In the genomic region with DNA sequence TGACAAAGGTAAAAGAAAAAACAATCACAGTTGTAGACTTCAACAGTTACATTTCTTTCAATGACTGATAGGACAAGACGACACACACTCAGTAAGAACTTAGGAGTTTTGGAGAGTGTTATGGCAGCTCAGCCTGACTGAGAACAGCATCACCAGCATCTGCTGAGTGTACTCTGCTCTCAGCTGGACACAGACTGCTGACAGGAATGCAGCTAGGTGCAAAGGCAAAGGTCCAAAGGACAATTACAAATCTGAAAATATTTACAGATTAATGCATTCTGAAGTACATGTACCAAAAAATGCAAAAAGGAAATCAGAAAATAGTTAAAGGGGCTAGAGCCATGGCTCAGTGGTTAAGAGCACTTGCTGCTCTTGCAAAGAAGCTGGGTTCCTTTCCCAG, we compare ENCODE assay signal across 27 mouse cellular contexts. TPM values are rescaled to one million over a fixed set of nuclear protein-coding genes. Genes with fewer than 3 reads are reported as not detected.
"Had no signal": no experiment of that assay in that cellular context is flagged by ENCODE, and none has a peak within 500 bp of the region (broad histone marks: within the 10 kb centered on the region; RNA-seq: fewer than 3 reads in every experiment).

No protein-coding gene starts in this region.

- H3K4me2 ChIP-seq: heart, embryonic 12.5 days; hindbrain, embryonic 12.5 days; hindbrain, embryonic 14.5 days; intestine, embryonic 15.5 days; limb, embryonic 12.5 days; liver, embryonic 13.5 days; liver, embryonic 15.5 days had no signal

- H3K27me3 ChIP-seq: heart, embryonic 12.5 days; hindbrain, embryonic 12.5 days; intestine, embryonic 15.5 days; limb, embryonic 12.5 days; liver, embryonic 13.5 days; liver, embryonic 15.5 days had no signal

- H3K4me3 ChIP-seq: gastrocnemius, adult 2 months; heart, embryonic 10.5 days; heart, embryonic 12.5 days; hindbrain, embryonic 10.5 days; hindbrain, embryonic 12.5 days; intestine, embryonic 15.5 days; layer of hippocampus, adult 2 months; left cerebral cortex, adult 2 months; limb, embryonic 10.5 days; limb, embryonic 12.5 days; liver, embryonic 13.5 days; liver, embryonic 15.5 days had no signal

- DNase-seq: gastrocnemius, adult 2 months; gastrocnemius, postnatal 10 days; gastrocnemius, postnatal 25 days; heart, adult 18-20 months; heart, postnatal 10 days; heart, postnatal 4 days; kidney, postnatal 10 days; kidney, postnatal 4 days; liver, embryonic 13.5 days had no signal

- ATAC-seq: forebrain, embryonic 16.5 days; hindbrain, embryonic 16.5 days; inflammation-experienced regulatory T-cells, adult 6 months; intestine, embryonic 15.5 days; intestine, postnatal 0 days had no signal

- H3K9ac ChIP-seq: heart, embryonic 12.5 days; hindbrain, embryonic 12.5 days; hindbrain, embryonic 14.5 days; intestine, embryonic 15.5 days; limb, embryonic 12.5 days; liver, embryonic 13.5 days; liver, embryonic 15.5 days had no signal

- H3K9me3 ChIP-seq: heart, embryonic 10.5 days; heart, embryonic 12.5 days; hindbrain, embryonic 10.5 days; hindbrain, embryonic 12.5 days; intestine, embryonic 15.5 days; limb, embryonic 10.5 days; limb, embryonic 12.5 days; liver, embryonic 13.5 days; liver, embryonic 15.5 days had no signal

- H3K4me1 ChIP-seq: hindbrain, embryonic 10.5 days; hindbrain, embryonic 12.5 days; limb, embryonic 10.5 days; liver, embryonic 13.5 days; liver, embryonic 15.5 days had no signal

- H3K36me3 ChIP-seq: intestine, embryonic 15.5 days had no signal

- H3K27ac ChIP-seq: gastrocnemius, adult 2 months; heart, embryonic 10.5 days; hindbrain, embryonic 10.5 days; hindbrain, embryonic 12.5 days; hindbrain, embryonic 14.5 days; intestine, embryonic 15.5 days; layer of hippocampus, adult 2 months; left cerebral cortex, adult 2 months; limb, embryonic 10.5 days; limb, embryonic 12.5 days; liver, embryonic 13.5 days; liver, embryonic 15.5 days had no signal

RNA-seq across cellular contexts. Expression of a gene that starts 54.5 kb away (rescaled TPM):
- polyA plus RNA-seq: forebrain, embryonic 16.5 days; heart, embryonic 10.5 days; heart, embryonic 12.5 days; heart, embryonic 14.5 days; heart, embryonic 16.5 days; hindbrain, embryonic 10.5 days; hindbrain, embryonic 12.5 days; hindbrain, embryonic 14.5 days; hindbrain, embryonic 16.5 days; intestine, embryonic 15.5 days; intestine, postnatal 0 days; kidney, embryonic 14.5 days; limb, embryonic 10.5 days; liver, embryonic 13.5 days; liver, embryonic 15.5 days had no signal
